Mouse (Mus musculus) urinary bladder, postnatal 36 days (tissue): ENCODE measurements at regions not wholly inside any gene's neighbourhood (a gene's known extent, or its start where the extent isn't known, plus 50 kb on each side); places are given as distances from the start of the nearest gene placed in this dataset.

Source experiments
- DNase-seq, 2 experiments: peaks; one replicate each; pipeline ENCODE4 v3.0.0; 2022; ENCODE audit warnings: low spot score in 2 of 2, mixed read lengths in 1 of 2

DNA sequence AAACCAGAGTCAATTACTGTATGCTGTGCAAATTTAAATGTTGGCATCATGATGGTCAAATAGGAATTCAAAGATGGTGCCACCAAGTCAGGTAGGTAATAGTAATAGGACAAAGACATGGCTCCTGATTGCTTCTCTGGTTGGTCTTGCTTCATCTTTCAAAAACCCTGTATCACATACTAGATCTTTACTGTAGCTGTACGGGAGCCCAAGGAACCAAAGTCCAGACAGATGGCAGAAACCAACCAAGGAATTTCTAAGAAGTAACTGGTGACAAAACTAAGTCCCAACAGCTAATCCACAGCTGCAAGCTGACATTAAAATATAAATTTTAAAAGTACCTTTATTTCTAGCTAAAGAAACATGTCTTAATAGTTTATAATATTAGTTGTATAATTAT lies 131.7 kb upstream of the Cxxc4 start:
- no peak for DNase-seq

GRCm38 (mm10) chr3:134105112-134105511 lies 131.2 kb upstream of the Cxxc4 start:
- DNase-seq, result no peak

DNA sequence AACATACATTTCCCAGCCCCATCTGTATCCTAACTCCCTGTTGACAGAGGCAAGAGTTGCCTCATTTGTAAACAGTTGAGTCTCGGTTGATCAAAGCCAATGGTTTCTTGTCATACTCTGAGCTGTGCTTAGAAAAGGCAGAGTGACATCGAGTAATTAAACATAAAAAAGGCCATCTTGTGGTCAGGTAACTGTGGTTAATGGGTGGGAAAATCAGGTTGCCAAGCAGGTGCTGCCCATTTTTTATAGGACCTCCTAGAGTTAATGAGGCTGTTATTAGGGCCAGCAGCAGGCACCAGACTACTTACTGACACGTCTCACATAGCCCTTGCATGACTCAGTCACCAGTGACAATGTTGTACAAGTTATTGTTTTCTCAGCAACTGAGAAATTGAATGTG lies 130.7 kb upstream of the Cxxc4 start:
- DNase-seq, result no peak

GRCm38 (mm10) chr3:134114501-134114900 lies 121.8 kb upstream of the Cxxc4 start:
- DNase-seq, result no peak

DNA sequence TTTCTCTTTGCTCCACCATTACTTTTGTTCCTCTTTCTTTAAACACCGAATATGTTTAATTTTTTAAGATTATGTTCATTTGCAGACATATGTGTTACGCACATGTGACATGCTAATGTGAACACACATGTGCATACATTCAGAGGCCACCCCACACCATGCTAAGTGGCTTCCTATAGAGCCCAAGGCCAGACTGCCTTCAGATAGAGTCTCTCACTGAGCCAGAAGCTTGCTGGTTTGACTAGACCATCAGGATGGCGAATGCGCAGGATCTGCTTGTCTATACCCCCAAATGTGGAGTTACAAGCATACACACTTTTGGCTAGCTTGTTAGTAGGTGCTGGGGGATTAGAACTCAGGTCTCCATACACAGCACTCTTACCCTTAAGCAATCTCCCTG lies 121.3 kb upstream of the Cxxc4 start:
- DNase-seq, result no peak

DNA sequence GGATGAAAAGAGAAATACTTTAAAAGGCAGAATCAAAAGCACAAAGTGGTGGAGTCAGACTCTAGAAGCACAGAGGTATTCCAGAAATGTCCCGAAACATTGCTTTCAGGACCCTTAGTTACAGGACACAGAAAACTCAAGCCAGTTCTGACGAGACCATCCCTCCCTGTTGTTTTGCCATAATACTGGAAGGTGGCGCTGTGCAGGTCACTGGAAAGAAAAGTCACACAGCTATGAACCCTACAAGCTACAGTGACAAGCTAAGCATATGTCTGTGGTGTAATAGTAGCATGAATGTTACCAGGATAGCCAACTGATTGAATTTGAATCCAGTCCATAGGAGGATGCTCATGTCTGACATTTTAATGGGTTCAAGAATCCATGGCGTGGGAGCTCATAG lies 117.4 kb upstream of the Cxxc4 start:
- DNase-seq, result no peak

DNA sequence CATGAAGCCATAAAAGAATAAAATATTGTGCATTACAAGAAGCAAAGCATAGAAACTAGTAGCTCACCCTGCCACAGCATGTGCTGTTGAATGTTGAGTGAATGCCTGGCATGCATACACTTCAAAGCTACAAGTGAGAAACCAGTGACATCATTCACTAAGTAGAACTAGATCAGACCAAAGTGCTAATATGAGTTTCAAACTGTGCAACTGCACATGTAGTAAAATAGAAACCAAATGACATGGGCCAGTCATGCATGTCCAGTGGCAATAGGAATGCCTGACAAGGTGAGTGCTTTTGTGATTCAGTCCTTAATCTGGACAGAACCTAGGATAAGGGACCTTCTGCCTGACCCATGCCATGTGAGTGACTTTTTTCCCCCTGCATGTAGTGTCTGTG lies 111.3 kb upstream of the Cxxc4 start:
- no peak for DNase-seq

GRCm38 (mm10) chr3:134130412-134130811 lies 105.9 kb upstream of the Cxxc4 start:
- no peak for DNase-seq

DNA sequence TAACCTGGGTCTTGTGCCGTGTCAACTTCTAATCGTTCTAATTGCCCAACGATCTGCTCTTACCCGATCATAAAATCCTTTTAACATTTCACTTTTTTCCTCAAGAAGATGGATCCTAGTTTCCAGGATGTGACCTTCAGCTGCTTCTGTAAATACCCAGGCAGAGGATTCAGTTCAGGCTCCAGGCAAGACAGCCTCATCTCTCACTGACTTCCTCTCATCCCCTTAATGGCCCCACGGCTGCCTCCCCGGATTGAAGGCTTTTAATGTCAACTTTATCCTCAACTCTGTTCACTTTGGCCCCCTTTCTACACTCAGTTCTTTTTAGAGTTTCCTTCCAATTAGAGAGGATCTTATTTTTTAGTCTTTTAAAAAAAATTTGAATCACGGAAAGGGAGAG lies 91.0 kb upstream of the Cxxc4 start:
- DNase-seq, result no peak

DNA sequence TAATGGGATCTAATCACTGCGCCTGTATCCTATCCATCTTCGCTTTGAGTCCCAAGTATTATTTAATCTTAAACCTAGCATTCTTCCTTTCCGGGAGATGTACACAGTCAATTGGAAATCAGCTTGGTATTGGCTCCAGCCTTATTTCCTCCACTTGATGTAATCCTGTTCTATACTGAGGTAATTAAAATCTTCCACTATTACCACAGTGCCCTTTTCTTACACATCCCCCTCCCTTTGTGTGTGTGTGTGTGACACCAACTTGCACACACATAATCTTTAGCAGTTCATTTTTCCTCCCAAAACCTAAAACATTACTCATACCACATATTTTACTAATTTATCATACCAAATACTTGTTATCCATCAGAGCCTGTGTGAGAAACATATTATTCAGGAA lies 90.3 kb upstream of the Cxxc4 start:
- no peak for DNase-seq

DNA sequence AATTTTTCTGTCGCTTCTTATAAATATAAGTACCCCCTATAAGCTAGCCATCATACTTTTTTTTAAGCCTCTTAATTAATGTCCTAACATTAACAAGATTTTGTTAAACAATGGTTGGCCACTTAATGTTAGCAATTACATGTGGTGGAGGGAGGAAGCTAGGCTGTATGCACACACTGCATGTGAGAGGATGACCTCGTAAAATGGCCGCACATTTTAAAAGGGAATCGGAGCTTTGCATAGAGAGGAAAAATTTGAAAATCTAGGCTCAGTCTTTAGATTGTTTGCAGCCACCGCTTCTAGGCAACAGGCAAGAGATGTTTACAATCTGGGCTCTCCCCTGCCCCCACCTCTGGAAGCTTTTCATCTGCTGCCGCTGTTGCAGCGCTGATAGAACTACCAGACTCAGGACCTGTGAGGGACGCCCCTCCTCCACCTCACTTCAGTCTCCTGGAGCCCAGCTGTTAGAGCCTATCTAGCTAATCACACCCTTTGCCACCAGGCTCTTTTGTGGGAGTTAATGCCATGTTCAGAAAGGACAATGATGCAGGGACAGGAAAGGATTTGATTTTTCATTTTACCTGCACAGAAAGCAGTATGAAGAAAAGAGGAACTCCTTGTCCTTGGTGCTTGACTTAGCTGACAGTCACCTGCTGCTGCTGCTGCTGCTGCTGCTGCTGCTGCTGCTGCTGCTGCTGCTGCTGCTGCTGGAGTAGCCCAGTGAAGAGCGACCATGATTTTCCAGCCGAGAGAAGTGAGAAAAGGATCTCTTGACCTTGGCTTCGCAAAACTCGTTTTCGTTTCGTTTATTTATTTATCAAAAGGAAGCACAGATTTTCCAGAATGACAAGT lies 89.7 kb upstream of the Cxxc4 start:
- DNase-seq, result no peak

- no peak for DNase-seq
Measured at GRCm38 (mm10) chr3:134162288-134162687, 74.0 kb upstream of the Cxxc4 start.

- DNase-seq, result no peak
Measured at GRCm38 (mm10) chr3:134169922-134170321, 66.4 kb upstream of the Cxxc4 start.

DNA sequence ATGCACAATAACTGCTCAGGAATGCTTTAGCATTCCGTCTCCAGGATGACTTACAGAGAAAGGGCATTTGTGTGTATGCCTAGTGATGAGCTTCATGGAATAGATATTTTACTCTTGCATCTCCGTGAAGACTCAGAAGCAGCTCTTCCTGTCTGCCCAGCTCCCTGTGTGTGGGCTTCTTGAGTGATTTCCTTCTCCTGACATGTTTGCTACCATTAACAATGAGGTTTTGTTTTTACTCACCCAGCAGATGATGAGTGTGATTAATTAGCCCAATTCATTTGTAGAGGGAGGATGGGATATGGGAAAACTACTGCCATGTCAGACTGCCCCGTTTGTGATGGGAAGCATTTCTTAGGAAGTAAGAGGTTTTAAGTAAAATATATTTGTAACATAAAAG lies 63.9 kb upstream of the Cxxc4 start:
- DNase-seq, result no peak

DNA sequence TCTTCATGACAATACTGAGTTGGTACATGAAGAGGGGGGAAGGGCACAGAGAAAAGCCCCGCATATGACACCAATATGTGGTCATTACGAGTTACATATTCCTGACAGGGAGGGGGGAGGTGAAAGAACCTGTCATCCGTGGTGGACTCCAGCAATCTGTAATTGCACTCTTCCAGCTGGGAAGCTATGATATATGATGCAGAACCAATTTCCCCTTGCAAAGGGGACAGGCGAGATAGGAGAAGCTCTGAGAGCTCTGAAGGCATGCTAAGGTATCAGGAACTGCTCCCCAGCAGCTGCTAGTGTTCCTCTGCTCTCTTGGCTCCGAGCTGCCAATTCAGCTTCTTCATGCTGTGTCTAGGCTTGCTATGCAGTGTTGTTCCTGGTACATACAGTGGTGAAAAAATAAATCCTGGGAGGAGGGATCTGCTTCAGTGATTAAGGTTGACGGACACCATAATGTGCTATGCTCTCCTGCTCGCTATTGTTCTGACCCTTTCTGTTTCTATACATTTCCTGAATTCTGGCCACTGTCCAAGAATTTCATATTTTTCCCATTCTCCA lies 57.7 kb upstream of the Cxxc4 start:
- DNase-seq, result no peak

GRCm38 (mm10) chr3:134184042-134184441 lies 52.2 kb upstream of the Cxxc4 start:
- DNase-seq, result no peak
